Comparison of ENCODE assay signal across 8 mouse cellular contexts in genomic region chr4:149306712-149307595, GRCm38 (mm10). TPM values are rescaled to one million over a fixed set of nuclear protein-coding genes. Genes with fewer than 3 reads are reported as not detected.
A peak's percentile ranks its signal among the peaks of the same experiment; 100 is the strongest.
DNase-seq lines count a peak whose midpoint lies in the region; ATAC-seq and TF ChIP-seq lines count a peak whose summit lies in the region.

No protein-coding gene starts in this region.

- no peak for TF ChIP-seq CTCF in testis, adult 2 months (IDR thresholded peaks at IDR 0.05; ENCODE audit: control insufficient read depth, insufficient read depth, insufficient replicate concordance, low read depth, low read length)

- peak overlapping the region; percentile 78 for H3K4me2 ChIP-seq in forebrain, embryonic 11.5 days (ENCODE audit: low read depth, low read length, severe bottlenecking)
- H3K4me2 ChIP-seq in heart, embryonic 15.5 days: peak overlapping the region; percentile 82
- H3K4me2 ChIP-seq in liver, embryonic 12.5 days: peak overlapping the region; percentile 100

- WGBS in forebrain, embryonic 11.5 days: under 1% methylated on average over 75 of the region's 83 CpGs
- under 1% methylated on average over 79 of the region's 83 CpGs for WGBS in heart, embryonic 15.5 days
- WGBS in liver, embryonic 12.5 days (ENCODE audit: insufficient replicate concordance): 2% methylated on average over 65 of the region's 83 CpGs

- peak overlapping the region; percentile 95 for H3K9ac ChIP-seq in forebrain, embryonic 11.5 days (ENCODE audit: low read length)
- peak overlapping the region; percentile 97 for H3K9ac ChIP-seq in heart, embryonic 15.5 days
- H3K9ac ChIP-seq in liver, embryonic 12.5 days: peak overlapping the region; percentile 88

- ATAC-seq in forebrain, embryonic 11.5 days (replicated peaks; ENCODE audit: low FRiP score): peak; percentile 60
- ATAC-seq in heart, embryonic 15.5 days (replicated peaks; ENCODE audit: insufficient number of reproducible peaks, insufficient read depth, low FRiP score, low read depth): peak; percentile 55
- ATAC-seq in liver, embryonic 12.5 days: peak; percentile 74

- no peaks in the 10 kb centered on the region for H3K36me3 ChIP-seq in forebrain, embryonic 11.5 days (ENCODE audit: control insufficient read depth, insufficient read depth, low read length)
- H3K36me3 ChIP-seq in heart, embryonic 15.5 days: no peaks in the 10 kb centered on the region
- H3K36me3 ChIP-seq in liver, embryonic 12.5 days: no peaks in the 10 kb centered on the region
- no peaks in the 10 kb centered on the region for H3K36me3 ChIP-seq in testis, adult 2 months (ENCODE audit: control insufficient read depth, insufficient read depth, low read length)

- peak overlapping the region; percentile 89 for H3K27ac ChIP-seq in forebrain, embryonic 11.5 days (ENCODE audit: low read depth, low read length)
- H3K27ac ChIP-seq in heart, embryonic 15.5 days: peak overlapping the region; percentile 95
- peak overlapping the region; percentile 67 for H3K27ac ChIP-seq in liver, embryonic 12.5 days
- peak overlapping the region; percentile 79 for H3K27ac ChIP-seq in testis, adult 2 months (ENCODE audit: control insufficient read depth, insufficient read depth, low read depth, low read length)

- DNase-seq in CD4-positive helper T cell, adult 2 months (ENCODE audit: low read depth, low spot score): peak; percentile 14
- DNase-seq in brain, adult 2 months (ENCODE audit: low read depth, low spot score): peak; percentile 97
- DNase-seq in forebrain, embryonic 11.5 days (ENCODE audit: low spot score): peak; percentile 80
- peak; percentile 80 for DNase-seq in kidney, postnatal 14 days
- peak; percentile 75 for DNase-seq in neural tube, embryonic 10.5 days (ENCODE audit: extremely low spot score, low spot score)

- peak overlapping the region; percentile 99 for H3K4me3 ChIP-seq in forebrain, embryonic 11.5 days (ENCODE audit: low read depth, low read length)
- H3K4me3 ChIP-seq in heart, embryonic 15.5 days: peak overlapping the region; percentile 87
- peak overlapping the region; percentile 85 for H3K4me3 ChIP-seq in liver, embryonic 12.5 days
- H3K4me3 ChIP-seq in testis, adult 2 months (ENCODE audit: control insufficient read depth, low read depth, low read length): peak overlapping the region; percentile 94

- H3K27me3 ChIP-seq in forebrain, embryonic 11.5 days (ENCODE audit: control insufficient read depth, insufficient read depth, low read length): no peaks in the 10 kb centered on the region
- no peaks in the 10 kb centered on the region for H3K27me3 ChIP-seq in heart, embryonic 15.5 days
- H3K27me3 ChIP-seq in liver, embryonic 12.5 days (replicated peaks): peaks cover 34% of the 10 kb centered on the region
- no peaks in the 10 kb centered on the region for H3K27me3 ChIP-seq in testis, adult 2 months (ENCODE audit: control insufficient read depth, insufficient read depth, low read length)

- peak; percentile 34; the same call in 1 of the 2 replicates for TF ChIP-seq POLR2A in testis, adult 2 months (IDR thresholded peaks at IDR 0.05; ENCODE audit: control insufficient read depth, low read depth, low read length)

- H3K4me1 ChIP-seq in forebrain, embryonic 11.5 days (replicated peaks; ENCODE audit: control insufficient read depth, insufficient read depth, low read length): peaks cover 23% of the 10 kb centered on the region
- peaks cover 34% of the 10 kb centered on the region for H3K4me1 ChIP-seq in heart, embryonic 15.5 days (replicated peaks)
- peaks cover 45% of the 10 kb centered on the region for H3K4me1 ChIP-seq in liver, embryonic 12.5 days
- peaks cover 8% of the 10 kb centered on the region for H3K4me1 ChIP-seq in testis, adult 2 months (ENCODE audit: control insufficient read depth, insufficient read depth, low read length)

- H3K9me3 ChIP-seq in forebrain, embryonic 11.5 days (ENCODE audit: control insufficient read depth, low read length): no peaks in the 10 kb centered on the region
- H3K9me3 ChIP-seq in heart, embryonic 15.5 days (replicated peaks): no peaks in the 10 kb centered on the region
- H3K9me3 ChIP-seq in liver, embryonic 12.5 days (replicated peaks): no peaks in the 10 kb centered on the region

RNA-seq across cellular contexts. Expression of gene Kif1b, which starts 0.5 kb away (rescaled TPM):
- polyA plus RNA-seq in forebrain, embryonic 11.5 days (2014; fragmentation: Nextera tagmentation; extraction: Ambion mirVana): 93.3 and 96.4 TPM in 2 replicates
- polyA plus RNA-seq in heart, embryonic 15.5 days (2015; fragmentation: Nextera tagmentation; extraction: Ambion mirVana): 39.4 and 42.8 TPM in 2 replicates
- polyA plus RNA-seq in liver, embryonic 12.5 days (2016; fragmentation: Nextera tagmentation; extraction: Ambion mirVana): 9.1 and 9.2 TPM in 2 replicates
- 24.9 and 25.9 TPM in 2 replicates for polyA plus RNA-seq in testis, adult 2 months (2012; rRNA removed)

Comparison
In these comparisons a context has a peak if more than half of its experiments do, and no peak if none do; other contexts are left out.
1. Peak in every context shown above with its lines: DNase-seq, ATAC-seq, H3K4me3 ChIP-seq and H3K27ac ChIP-seq.
2. DNase-seq: peak in every context shown above with its lines; median percentile 97 in brain, adult 2 months; 80 in forebrain, embryonic 11.5 days; 80 in kidney, postnatal 14 days; 75 in neural tube, embryonic 10.5 days; 14 in CD4-positive helper T cell, adult 2 months.